Mouse (Mus musculus) bone marrow, adult 2 months (tissue): Measurements from ENCODE around the gene Gprin1.

Experiments used
- CTCF ChIP-seq: fragments of 200-500 bp; IDR thresholded peaks from 2 replicates; pipeline ENCODE4 v1.5.1; 2011; ENCODE audit warnings: low read length, control low read depth; ENCODE audit not compliant: control insufficient read depth, insufficient read depth
- POLR2A ChIP-seq: fragments of 200-500 bp; IDR thresholded peaks from 2 replicates; pipeline ENCODE4 v1.6.1; 2011; ENCODE audit warnings: low read depth, mild to moderate bottlenecking, control low read depth, low read length, borderline replicate concordance; ENCODE audit not compliant: control insufficient read depth

DNA sequence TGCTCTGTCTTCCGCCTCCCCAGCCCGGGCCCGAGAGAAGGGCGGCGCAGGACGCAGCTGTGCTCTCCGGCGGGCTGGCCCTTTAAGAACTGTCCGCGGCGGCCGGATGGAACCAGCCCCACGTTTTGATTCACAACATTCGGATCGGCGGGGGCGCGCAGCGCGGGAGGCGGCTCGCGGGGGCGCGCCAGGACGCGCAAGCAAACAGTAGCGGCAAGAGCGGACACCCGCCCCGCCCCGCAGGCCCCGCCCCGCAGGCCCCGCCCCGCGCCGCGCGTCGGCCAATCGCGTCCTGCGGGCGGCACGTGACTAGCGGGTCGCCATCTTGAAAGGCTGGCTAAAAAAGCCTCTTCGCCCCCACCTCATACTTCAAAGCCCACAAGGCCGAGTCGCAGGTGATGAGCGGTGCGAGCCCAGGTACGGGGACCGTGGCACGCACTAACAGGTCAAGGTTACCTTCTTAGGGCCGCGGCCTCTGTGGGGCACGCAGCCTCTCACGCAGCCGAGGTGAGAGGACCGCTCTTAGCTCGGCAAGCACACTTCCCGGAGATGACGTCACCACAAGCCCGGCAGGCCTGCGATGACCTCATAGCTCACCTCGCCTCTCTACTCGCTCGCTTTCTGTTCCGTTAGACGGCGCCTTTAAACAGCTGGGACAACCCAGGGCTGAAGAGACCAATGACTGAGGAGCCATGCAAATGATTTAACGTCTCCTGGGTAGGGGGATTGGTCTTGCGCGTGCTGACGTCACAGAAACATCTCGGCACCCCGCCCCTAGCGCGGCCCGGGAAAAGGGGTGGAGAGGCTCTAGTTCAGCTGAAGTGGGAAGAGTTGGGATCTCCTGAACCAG is 61.9 kb downstream of the Gprin1 start:
- TF ChIP-seq POLR2A (no peak; the same call in none of the 2 replicates), CTCF (no peak)
